Mouse (Mus musculus) hematopoietic stem cell, adult 5-6 weeks (primary cell): ENCODE results near the gene Adamtsl1. TPM values are rescaled to one million over a fixed set of nuclear protein-coding genes. Genes with fewer than 3 reads are reported as not detected.

ENCODE experiments used
- ATAC-seq, 2 experiments: fragments of 125-278 bp in 1 of 2; replicated peaks in 1 of 2; 2 replicates each; pipeline ENCODE4 v1.8.0; 2016 to 2017; ENCODE audit warnings: inconsistent platforms in 2 of 2, mild to moderate bottlenecking in 2 of 2, moderate number of reproducible peaks in 2 of 2, low read depth in 1 of 2, moderate TSS enrichment in 1 of 2; ENCODE audit not compliant: low FRiP score in 2 of 2, poor library complexity in 2 of 2, severe bottlenecking in 2 of 2, insufficient read depth in 1 of 2, low TSS enrichment in 1 of 2
- total RNA-seq: library from RNA; stranded (forward); fragments of 172-1452, 232-1000 nt; gene quantifications from 2 replicates; pipeline ENCODE4 v1.2.3, GENCODE M21; 2017

Gene Adamtsl1
- total RNA-seq, 1 experiment from 2014 or later: not detected

- no peak for ATAC-seq
These were observed 249.4 kb downstream of the Adamtsl1 start for GRCm38 (mm10) chr4:85763161-85764014.

- ATAC-seq: no peak
These were observed 250.1 kb downstream of the Adamtsl1 start for GRCm38 (mm10) chr4:85764015-85764450.

- ATAC-seq: no peak
These were observed 250.5 kb downstream of the Adamtsl1 start for GRCm38 (mm10) chr4:85764476-85764875.

GRCm38 (mm10) chr4:85767666-85768065 is 253.7 kb downstream of the Adamtsl1 start:
- ATAC-seq: no peak

- ATAC-seq: no peak
These were observed 254.1 kb downstream of the Adamtsl1 start for GRCm38 (mm10) chr4:85768107-85768506.

- no peak for ATAC-seq
These were observed 268.5 kb downstream of the Adamtsl1 start for GRCm38 (mm10) chr4:85782511-85782910.

GRCm38 (mm10) chr4:85783768-85784379 is 269.9 kb downstream of the Adamtsl1 start:
- no peak for ATAC-seq

- ATAC-seq: no peak
These were observed 270.5 kb downstream of the Adamtsl1 start for GRCm38 (mm10) chr4:85784428-85784827.

GRCm38 (mm10) chr4:85790226-85790625 is 276.3 kb downstream of the Adamtsl1 start:
- ATAC-seq: 0 out of 4 replicates have a peak, but pooled peaks of 1 of the 2 experiments have one; percentile 49

GRCm38 (mm10) chr4:85801805-85802204 is 287.8 kb downstream of the Adamtsl1 start:
- peak; percentile 88 to 92 for ATAC-seq

- no peak for ATAC-seq
These were observed 300.4 kb downstream of the Adamtsl1 start for GRCm38 (mm10) chr4:85814418-85814817.

- ATAC-seq: no peak
These were observed 304.5 kb downstream of the Adamtsl1 start for GRCm38 (mm10) chr4:85818504-85818903.

GRCm38 (mm10) chr4:85819169-85819568 is 305.2 kb downstream of the Adamtsl1 start:
- ATAC-seq: peak; percentile 62 to 81; a peak in 2 of 4 replicates

GRCm38 (mm10) chr4:85819921-85820320 is 305.9 kb downstream of the Adamtsl1 start:
- no peak for ATAC-seq

- ATAC-seq: no peak
These were observed 310.2 kb downstream of the Adamtsl1 start for GRCm38 (mm10) chr4:85823952-85824704.

GRCm38 (mm10) chr4:85824705-85825085 is 310.7 kb downstream of the Adamtsl1 start:
- ATAC-seq: no peak

GRCm38 (mm10) chr4:85837058-85837457 is 323.1 kb downstream of the Adamtsl1 start:
- ATAC-seq: no peak

GRCm38 (mm10) chr4:85837532-85837965 is 323.6 kb downstream of the Adamtsl1 start:
- ATAC-seq: peak; percentile 83 to 93
